Mouse (Mus musculus): ENCODE data around the gene Begain.

GRCm38 (mm10) chr12:109023780-109024179 is 44.2 kb downstream of the Begain start:
- TF ChIP-seq ZC3H11A (IDR thresholded peaks at IDR 0.05; ENCODE audit: borderline replicate concordance, low read depth, low read length) (no peak), MAFK (IDR thresholded peaks at IDR 0.05; ENCODE audit: insufficient read depth, low read depth, low read length) (no peak), ZNF384 (IDR thresholded peaks at IDR 0.05; ENCODE audit: low read depth, low read length) (no peak)
